Mouse (Mus musculus) cortical plate, adult 2 months (tissue): ENCODE measurements around the gene Myo3b.

Experiments
- CTCF ChIP-seq: fragments of 200-500 bp; IDR thresholded peaks from 2 replicates; pipeline ENCODE4 v1.5.1; 2011; ENCODE audit warnings: mild to moderate bottlenecking, control low read depth, low read length; ENCODE audit not compliant: insufficient read depth; ENCODE audit errors: extremely low read depth
- POLR2A ChIP-seq: fragments of 200-500 bp; IDR thresholded peaks from 2 replicates; pipeline ENCODE4 v1.6.1; 2011; ENCODE audit warnings: mild to moderate bottlenecking, low read length, control low read depth; ENCODE audit not compliant: insufficient read depth; ENCODE audit errors: extremely low read depth

DNA sequence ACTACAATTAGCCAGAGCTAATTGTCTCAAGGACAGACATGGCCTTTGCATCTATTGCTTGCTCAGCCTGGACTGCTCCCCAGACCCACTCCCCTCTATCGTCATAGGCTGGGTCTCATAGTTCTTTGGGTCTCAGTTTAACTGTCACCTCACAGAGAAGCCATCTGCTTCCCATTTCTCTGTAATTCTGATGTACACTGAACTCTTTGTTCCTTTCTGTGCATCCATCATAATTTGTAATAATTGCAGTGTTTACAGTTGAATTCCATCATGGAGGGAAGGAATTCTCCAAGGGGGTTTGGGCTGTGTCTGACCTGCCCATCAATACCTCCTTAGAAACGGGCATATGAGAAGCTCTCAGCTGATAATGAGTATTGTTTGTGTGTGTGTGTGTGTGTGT is 365.4 kb downstream of the Myo3b start:
- TF ChIP-seq CTCF = no peak
- TF ChIP-seq POLR2A = no peak
